Mouse (Mus musculus): ENCODE results near the gene Slc9a8.

- TF ChIP-seq MAX (IDR thresholded peaks at IDR 0.05) (no peak), MYOG (IDR thresholded peaks at IDR 0.05; ENCODE audit: control insufficient read depth, extremely low read depth, insufficient read length) (no peak), CTCF (IDR thresholded peaks at IDR 0.05; ENCODE audit: control insufficient read depth, insufficient read depth, insufficient read length) (no peak)
These were observed 686 bp upstream of the Slc9a8 start for GRCm38 (mm10) chr2:167420811-167421241.
